Mouse (Mus musculus): ENCODE data around the gene Wdr24.

The Wdr24 gene

GRCm38 (mm10) chr17:25831451-25832281 lies 8.2 kb downstream of the Wdr24 start:
- in situ Hi-C loops (cut with MboI, MseI), result loop anchor here (10.0 kb wide), 1 partner anchor 817 kb away; the partner anchor contains the start of genes Cramp1l and Ift140

GRCm38 (mm10) chr17:25832436-25833290 lies 9.2 kb downstream of the Wdr24 start:
- in situ Hi-C loops (cut with MboI, MseI), result loop anchor here (10.0 kb wide), 1 partner anchor 818 kb away; the partner anchor contains the start of genes Cramp1l and Ift140

- in situ Hi-C loops (cut with MboI, MseI), result loop anchor here (10.0 kb wide), 1 partner anchor 818 kb away; the partner anchor contains the start of genes Cramp1l and Ift140
These were observed 9.8 kb downstream of the Wdr24 start, which contains the start of gene Stub1 for GRCm38 (mm10) chr17:25833291-25833663. Stub1 (minus strand) TSS chr17:25833404.

GRCm38 (mm10) chr17:25833961-25834594 lies 10.7 kb downstream of the Wdr24 start:
- in situ Hi-C loops (cut with MboI, MseI), result loop anchor here (10.0 kb wide), 1 partner anchor 819 kb away; the partner anchor contains the start of genes Cramp1l and Ift140

- in situ Hi-C loops (cut with MboI, MseI), result loop anchor here (10.0 kb wide), 1 partner anchor 820 kb away; the partner anchor contains the start of genes Cramp1l and Ift140
These were observed 11.3 kb downstream of the Wdr24 start for GRCm38 (mm10) chr17:25834595-25835222.

- in situ Hi-C loops (cut with MboI, MseI), result loop anchor here (10.0 kb wide), 1 partner anchor 820 kb away; the partner anchor contains the start of genes Cramp1l and Ift140
These were observed 11.9 kb downstream of the Wdr24 start for GRCm38 (mm10) chr17:25835301-25835700.

GRCm38 (mm10) chr17:25835816-25836215 lies 12.4 kb downstream of the Wdr24 start:
- in situ Hi-C loops (cut with MboI, MseI), result loop anchor here (10.0 kb wide), 1 partner anchor 821 kb away; the partner anchor contains the start of genes Cramp1l and Ift140

GRCm38 (mm10) chr17:25836397-25837075 lies 13.1 kb downstream of the Wdr24 start:
- in situ Hi-C loops (cut with MboI, MseI), result loop anchor here (10.0 kb wide), 1 partner anchor 822 kb away; the partner anchor contains the start of genes Cramp1l and Ift140

GRCm38 (mm10) chr17:25837076-25837410 lies 13.6 kb downstream of the Wdr24 start, which contains the start of gene Rhbdl1:
Rhbdl1 (minus strand) TSS chr17:25837295.
- in situ Hi-C loops (cut with MboI, MseI), result loop anchor here (10.0 kb wide), 1 partner anchor 822 kb away; the partner anchor contains the start of genes Cramp1l and Ift140

- in situ Hi-C loops (cut with MboI, MseI), result loop anchor here (10.0 kb wide), 1 partner anchor 823 kb away; the partner anchor contains the start of genes Cramp1l and Ift140
These were observed 14.1 kb downstream of the Wdr24 start for GRCm38 (mm10) chr17:25837533-25837932.

GRCm38 (mm10) chr17:25838904-25839303 lies 15.5 kb downstream of the Wdr24 start:
- in situ Hi-C loops (cut with MboI, MseI), result loop anchor here (10.0 kb wide), 1 partner anchor 824 kb away; the partner anchor contains the start of genes Cramp1l and Ift140

- in situ Hi-C loops (cut with MboI, MseI), result loop anchor here (10.0 kb wide), 1 partner anchor 825 kb away; the partner anchor contains the start of genes Cramp1l and Ift140
These were observed 16.2 kb downstream of the Wdr24 start for GRCm38 (mm10) chr17:25839455-25840235.

- in situ Hi-C loops (cut with MboI, MseI), result no loop called here
These were observed 17.1 kb downstream of the Wdr24 start for GRCm38 (mm10) chr17:25840519-25840918.

- in situ Hi-C loops (cut with MboI, MseI), result no loop called here
These were observed 17.9 kb downstream of the Wdr24 start, which contains the start of gene Gm20683 for GRCm38 (mm10) chr17:25841117-25841880. Gm20683 (minus strand) TSS chr17:25841763.

- in situ Hi-C loops (cut with MboI, MseI), result no loop called here
These were observed 19.1 kb downstream of the Wdr24 start for GRCm38 (mm10) chr17:25842509-25842908.

GRCm38 (mm10) chr17:25843122-25843521 lies 19.7 kb downstream of the Wdr24 start:
- in situ Hi-C loops (cut with MboI, MseI), result no loop called here

- in situ Hi-C loops (cut with MboI, MseI), result no loop called here
These were observed 20.4 kb downstream of the Wdr24 start for GRCm38 (mm10) chr17:25843636-25844395.

All from T-helper 1 cell (primary cell).